Mouse (Mus musculus) forebrain, embryonic 11.5 days (tissue): ENCODE data around the gene Krtap1-4. TPM values are rescaled to one million over a fixed set of nuclear protein-coding genes. Genes with fewer than 3 reads are reported as not detected.

ENCODE experiments used
- ATAC-seq: fragments of 200-750 bp; cut with Nextera tagmentation; replicated peaks from 2 replicates; pipeline ENCODE4 v1.8.0; 2017; ENCODE audit warnings: moderate TSS enrichment; ENCODE audit not compliant: low FRiP score
- DNase-seq: peaks from one replicate; pipeline ENCODE4 v3.0.0-alpha.2; 2017; ENCODE audit warnings: low spot score
- H3K27ac ChIP-seq: fragments of 300-500 bp; sonication (generic); 2 replicates; pipeline ENCODE4 v1.5.1; 2014; ENCODE audit warnings: low read depth, low read length
- H3K27me3 ChIP-seq: fragments of 300-500 bp; sonication (generic); 2 replicates; pipeline ENCODE4 v1.6.1; 2014; ENCODE audit warnings: mild to moderate bottlenecking, low read length, mixed read lengths; ENCODE audit not compliant: control insufficient read depth, insufficient read depth
- H3K36me3 ChIP-seq: fragments of 300-500 bp; sonication (generic); 2 replicates; pipeline ENCODE4 v1.6.1; 2014; ENCODE audit warnings: mild to moderate bottlenecking, low read length, moderate library complexity, mixed read lengths; ENCODE audit not compliant: control insufficient read depth, insufficient read depth
- H3K4me1 ChIP-seq: fragments of 300-500 bp; sonication (generic); replicated peaks from 2 replicates; pipeline ENCODE4 v1.6.1; 2014; ENCODE audit warnings: low read length, mixed read lengths; ENCODE audit not compliant: control insufficient read depth, insufficient read depth
- H3K4me2 ChIP-seq: fragments of 300-500 bp; sonication (generic); 2 replicates; pipeline ENCODE4 v1.6.1; 2014; ENCODE audit warnings: low read depth, mild to moderate bottlenecking, low read length, moderate library complexity, mixed read lengths; ENCODE audit not compliant: severe bottlenecking
- H3K4me3 ChIP-seq: fragments of 300-500 bp; sonication (generic); 2 replicates; pipeline ENCODE4 v1.5.1; 2014; ENCODE audit warnings: low read depth, low read length
- H3K9ac ChIP-seq: fragments of 300-500 bp; sonication (generic); 2 replicates; pipeline ENCODE4 v1.6.1; 2014; ENCODE audit warnings: low read length
- H3K9me3 ChIP-seq: fragments of 300-500 bp; sonication (generic); 2 replicates; pipeline ENCODE4 v1.6.1; 2016; ENCODE audit warnings: low read length, mixed read lengths; ENCODE audit not compliant: control insufficient read depth
- WGBS: fragments of 180-500 bp; shearing (Covaris S2); extraction: QIAGEN DNeasy Blood & Tissue Kit; methylation state at CpG from one replicate; pipeline ENCODE4 v1.1.7; 2014; 5-methylcytosine and 5-hydroxymethylcytosine counted together
- polyA plus RNA-seq: library from polyadenylated mRNA; unstranded; fragments of >200 nt; fragmentation: Nextera tagmentation; extraction: Ambion mirVana; gene quantifications from 2 replicates; pipeline ENCODE4 v1.2.1, GENCODE M21; 2014

Krtap1-4 gene
- polyA plus RNA-seq, 1 experiment from 2014 or later: not detected

DNA sequence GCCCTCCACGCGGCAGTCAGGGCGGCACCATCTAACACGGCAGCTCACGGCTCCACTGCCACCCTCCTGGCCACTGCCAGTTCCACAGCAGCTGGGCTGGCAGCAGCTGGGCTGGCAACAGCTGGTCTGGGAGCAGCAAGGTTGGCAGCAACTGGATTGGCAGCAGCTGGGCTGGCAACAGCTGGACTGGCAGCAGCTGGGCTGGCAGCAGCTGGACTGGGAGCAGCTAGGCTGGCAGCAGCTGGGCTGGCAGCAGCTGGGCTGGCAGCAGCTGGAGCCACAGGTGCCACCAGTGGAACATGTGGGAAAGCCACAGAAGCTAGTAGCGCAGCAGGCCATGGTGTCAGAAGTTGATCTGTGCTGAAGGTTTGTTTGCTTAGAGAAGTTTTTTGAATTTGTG is 7.5 kb upstream of the Krtap1-4 start, which contains the start of gene Krtap1-3:
Gene Krtap1-3 (minus strand): TSS at position 359 of the 400 bp plus-strand sequence.
- H3K4me3 ChIP-seq: no peak within 1 kb of the TSS
- WGBS: 87% methylated on average over 6 of the region's 6 CpGs

DNA sequence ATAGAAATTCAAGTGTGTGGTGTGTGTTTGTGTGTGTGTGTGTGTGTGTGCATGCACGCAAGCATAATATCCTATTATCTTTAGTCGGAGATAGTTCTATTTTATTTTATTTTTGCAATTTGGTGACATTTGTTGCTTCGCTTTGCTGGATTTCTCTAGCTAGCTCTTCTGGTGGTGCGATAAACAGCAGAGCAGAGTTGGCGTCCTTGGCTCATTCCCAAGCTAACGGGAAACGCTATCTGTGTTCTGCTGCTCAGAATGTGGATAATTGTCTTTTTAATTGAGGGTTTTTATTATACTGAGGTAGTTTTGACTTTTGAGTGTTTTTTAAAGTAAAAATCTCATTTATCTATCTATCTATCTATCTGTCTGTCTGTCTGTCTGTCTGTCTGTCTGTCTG is 1.6 kb upstream of the Krtap1-4 start:
- Histone ChIP-seq H3K27me3 (no peaks in the 10 kb centered on the region), H3K4me1 (no peaks in the 10 kb centered on the region), H3K36me3 (no peaks in the 10 kb centered on the region), H3K9me3 (no peaks in the 10 kb centered on the region), H3K9ac (no peak overlapping the region), H3K4me3 (no peak overlapping the region), H3K4me2 (no peak overlapping the region), H3K27ac (no peak overlapping the region)
- ATAC-seq: no peak
- 95% methylated on average over 7 of the region's 7 CpGs for WGBS
- DNase-seq: no peak

More for the DNA sequence above, 7.5 kb upstream of the Krtap1-4 start, which contains the start of gene Krtap1-3:
- no peak within 1 kb of the TSS for H3K9ac ChIP-seq
- H3K4me1 ChIP-seq: no peaks in the 10 kb centered on the region
- H3K9me3 ChIP-seq: no peaks in the 10 kb centered on the region
- H3K36me3 ChIP-seq: no peaks in the 10 kb centered on the region
- no peak within 1 kb of the TSS for H3K27ac ChIP-seq
- DNase-seq (no peak), ATAC-seq (no peak)
- no peak within 1 kb of the TSS for H3K4me2 ChIP-seq
- H3K27me3 ChIP-seq: no peaks in the 10 kb centered on the region

DNA sequence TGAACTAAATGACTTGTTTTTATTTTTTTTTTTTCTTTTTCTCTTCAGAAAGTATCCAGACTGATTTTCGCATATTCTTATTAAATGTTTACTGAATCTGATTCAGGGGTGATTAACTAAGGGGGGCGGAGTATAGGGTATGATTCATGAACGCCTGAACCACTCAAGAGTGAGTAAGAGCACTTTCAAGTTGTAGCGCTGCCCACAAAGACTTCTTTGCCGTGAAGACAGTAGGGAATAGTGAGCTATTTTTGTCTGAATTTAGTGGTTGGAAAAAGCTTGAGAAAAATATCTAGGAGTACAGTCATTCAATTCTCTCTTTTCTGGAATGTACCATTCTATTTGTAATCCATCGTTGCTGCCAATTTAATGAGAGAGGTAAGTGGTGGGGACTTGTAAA is 1.9 kb downstream of the Krtap1-4 start:
- no peak for ATAC-seq
- no peak for DNase-seq
- H3K27me3 ChIP-seq: no peaks in the 10 kb centered on the region
- H3K36me3 ChIP-seq: no peaks in the 10 kb centered on the region
- H3K9me3 ChIP-seq: no peaks in the 10 kb centered on the region
- 87% methylated on average over 6 of the region's 6 CpGs for WGBS
- no peak overlapping the region for H3K4me2 ChIP-seq
- no peak overlapping the region for H3K27ac ChIP-seq
- no peak overlapping the region for H3K4me3 ChIP-seq
- no peak overlapping the region for H3K9ac ChIP-seq
- no peaks in the 10 kb centered on the region for H3K4me1 ChIP-seq

DNA sequence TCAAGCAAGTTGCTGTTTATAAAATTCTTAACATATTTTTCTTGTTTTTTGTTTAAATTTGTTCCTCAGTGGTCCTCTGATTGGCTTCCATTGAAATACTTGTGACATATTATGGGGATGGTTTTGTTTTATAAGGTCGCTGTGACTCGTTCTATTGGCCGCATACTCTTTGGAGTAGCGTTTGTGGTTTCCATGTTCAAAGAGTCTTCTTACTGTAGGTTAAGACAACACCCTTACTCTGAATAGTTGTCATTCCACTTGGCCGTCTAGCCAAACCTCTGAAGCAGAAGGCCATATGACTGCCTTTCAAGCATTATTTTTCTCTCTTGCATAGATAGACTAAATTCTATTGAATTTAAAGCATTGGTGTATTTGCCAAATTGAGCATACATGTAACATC is 2.4 kb downstream of the Krtap1-4 start:
- Histone ChIP-seq H3K36me3 (no peaks in the 10 kb centered on the region), H3K9ac (no peak overlapping the region), H3K27ac (no peak overlapping the region), H3K4me2 (no peak overlapping the region), H3K27me3 (no peaks in the 10 kb centered on the region), H3K4me1 (no peaks in the 10 kb centered on the region), H3K4me3 (no peak overlapping the region), H3K9me3 (no peaks in the 10 kb centered on the region)
- DNase-seq (no peak), ATAC-seq (no peak)
- WGBS: 93% methylated on average over 5 of the region's 5 CpGs

DNA sequence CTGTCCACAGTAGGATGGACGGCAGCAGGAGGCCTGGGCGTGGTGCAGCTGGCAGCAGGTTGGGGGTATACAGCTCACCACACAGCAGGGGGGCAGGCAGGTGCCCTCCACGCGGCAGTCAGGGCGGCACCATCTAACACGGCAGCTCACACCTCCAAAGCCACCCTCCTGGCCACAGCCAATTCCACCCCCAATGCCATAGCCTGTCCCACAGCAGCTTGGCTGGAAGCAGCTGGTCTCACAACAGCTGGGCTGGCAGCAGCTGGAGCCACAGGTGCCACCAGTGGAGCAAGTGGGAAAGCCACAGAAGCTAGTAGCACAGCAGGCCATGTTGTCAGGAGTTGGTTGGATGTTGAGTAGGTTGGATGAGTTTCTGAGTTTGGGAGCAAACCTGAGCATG is 2.8 kb downstream of the Krtap1-4 start, which contains the start of gene Krtap1-5:
Gene Krtap1-5 (minus strand): TSS at position 381 of the 400 bp plus-strand sequence.
- ATAC-seq (no peak), DNase-seq (no peak)
- WGBS: 85% methylated on average over 6 of the region's 6 CpGs
- Histone ChIP-seq H3K27ac (no peak within 1 kb of the TSS), H3K27me3 (no peaks in the 10 kb centered on the region), H3K36me3 (no peaks in the 10 kb centered on the region), H3K4me3 (no peak within 1 kb of the TSS), H3K4me2 (no peak within 1 kb of the TSS), H3K9ac (no peak within 1 kb of the TSS), H3K9me3 (no peaks in the 10 kb centered on the region), H3K4me1 (no peaks in the 10 kb centered on the region)

DNA sequence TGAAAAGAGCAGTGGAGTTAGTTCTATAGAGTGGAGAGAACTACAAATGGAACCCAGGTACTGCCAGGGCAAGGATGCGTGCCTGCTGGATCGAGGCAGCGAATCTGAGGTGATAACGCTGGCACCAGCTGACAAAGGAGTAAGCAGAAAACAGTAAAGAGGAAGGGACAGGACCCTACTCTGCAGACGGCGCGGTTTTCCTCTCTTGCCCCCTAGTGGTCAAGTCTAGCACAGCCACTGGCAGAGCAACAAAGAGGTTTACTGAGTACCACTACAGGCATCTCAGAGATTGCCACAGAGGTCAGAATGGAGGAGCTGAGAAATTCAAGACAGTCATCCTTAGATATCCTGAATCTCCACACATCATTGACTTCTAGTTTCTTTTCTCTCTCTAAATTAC is 9.3 kb downstream of the Krtap1-4 start:
- 6% methylated on average over 7 of the region's 7 CpGs for whole genome bisulfite sequencing

DNA sequence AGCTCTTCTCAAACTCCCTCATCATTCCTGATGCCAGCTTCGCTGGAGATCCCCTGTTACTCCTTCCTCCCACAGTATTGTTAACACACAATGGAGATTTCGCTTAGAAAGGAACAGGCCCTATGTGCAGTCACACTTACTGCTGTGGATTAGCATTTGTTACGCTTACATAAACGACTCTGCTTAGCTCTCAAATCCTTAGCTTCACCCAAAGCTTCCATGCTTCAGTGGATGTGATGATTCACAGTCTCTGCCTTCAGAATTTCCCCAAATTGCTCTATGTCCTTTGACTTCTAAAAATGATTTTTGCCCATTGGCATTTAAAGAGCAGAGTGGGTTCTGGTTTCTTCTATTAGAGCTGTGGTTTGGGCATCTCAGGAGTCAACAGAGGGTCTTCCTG is 10.3 kb downstream of the Krtap1-4 start:
- DNase-seq: no peak
- WGBS: 31% methylated on average over 4 of the region's 4 CpGs
- no peaks in the 10 kb centered on the region for H3K36me3 ChIP-seq
- H3K9ac ChIP-seq: no peak overlapping the region
- no peak overlapping the region for H3K4me2 ChIP-seq
- H3K27ac ChIP-seq: no peak overlapping the region
- no peaks in the 10 kb centered on the region for H3K9me3 ChIP-seq
- no peaks in the 10 kb centered on the region for H3K27me3 ChIP-seq
- H3K4me1 ChIP-seq: no peaks in the 10 kb centered on the region
- no peak overlapping the region for H3K4me3 ChIP-seq
- ATAC-seq: no peak

More for the DNA sequence above, 9.3 kb downstream of the Krtap1-4 start:
- Histone ChIP-seq H3K9me3 (no peaks in the 10 kb centered on the region), H3K4me3 (no peak overlapping the region), H3K27ac (no peak overlapping the region), H3K9ac (no peak overlapping the region), H3K4me1 (no peaks in the 10 kb centered on the region), H3K4me2 (0 out of 2 replicates have a peak overlapping the region, but pooled peaks have one; percentile 26), H3K36me3 (no peaks in the 10 kb centered on the region), H3K27me3 (no peaks in the 10 kb centered on the region)
- ATAC-seq: peak; percentile 76
- peak; percentile 91 for DNase-seq

DNA sequence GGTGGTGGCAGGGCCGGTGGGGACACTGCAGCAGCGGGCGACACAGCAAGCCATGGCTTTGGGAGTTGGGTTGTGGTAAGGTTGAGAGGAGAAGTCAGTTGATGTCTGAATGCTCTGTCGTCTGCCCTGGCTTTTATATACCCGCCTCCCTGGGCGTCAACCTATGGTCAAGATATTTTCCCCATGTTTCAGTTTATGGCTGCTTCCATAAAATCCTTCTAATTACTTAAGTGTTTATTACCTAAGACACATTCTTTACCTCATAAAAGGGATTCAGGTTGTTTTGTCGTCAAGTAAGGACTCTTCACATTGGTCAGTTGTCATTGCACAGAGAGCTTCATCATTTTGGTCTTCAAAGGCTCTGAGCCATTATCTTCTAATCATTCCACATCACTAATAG is 16.9 kb downstream of the Krtap1-4 start, which contains the start of gene Krtap3-1:
Gene Krtap3-1 (minus strand): TSS at position 101 of the 400 bp plus-strand sequence.
- no peak for DNase-seq
- H3K4me3 ChIP-seq: no peak within 1 kb of the TSS
- no peak for ATAC-seq
- no peak within 1 kb of the TSS for H3K9ac ChIP-seq
- no peaks in the 10 kb centered on the region for H3K4me1 ChIP-seq
- H3K36me3 ChIP-seq: no peaks in the 10 kb centered on the region
- H3K27me3 ChIP-seq: no peaks in the 10 kb centered on the region
- no peak within 1 kb of the TSS for H3K27ac ChIP-seq
- no peaks in the 10 kb centered on the region for H3K9me3 ChIP-seq
- H3K4me2 ChIP-seq: no peak within 1 kb of the TSS
- 94% methylated on average over 7 of the region's 7 CpGs for WGBS

DNA sequence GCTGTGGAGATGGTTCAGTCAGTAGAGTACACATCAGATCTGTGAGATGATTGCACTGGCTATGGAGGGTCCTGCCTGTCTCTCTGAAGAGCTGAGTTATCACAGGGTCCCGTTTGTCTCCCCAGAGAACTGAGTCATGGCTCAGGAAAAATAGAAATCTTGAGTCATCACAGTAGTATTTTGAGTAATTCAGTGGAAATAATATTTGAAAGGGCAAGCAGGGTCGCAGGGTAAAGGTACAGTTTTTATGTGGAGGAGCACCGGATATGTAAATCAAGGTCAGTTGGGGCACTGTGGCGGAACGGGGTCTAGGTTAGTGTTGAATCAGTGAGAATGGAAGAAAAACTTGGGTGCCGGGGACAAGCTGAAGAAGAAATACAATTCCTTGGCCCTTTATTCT is 20.9 kb downstream of the Krtap1-4 start:
- 85% methylated on average over 6 of the region's 6 CpGs for whole genome bisulfite sequencing

More for the DNA sequence above, 20.9 kb downstream of the Krtap1-4 start:
- no peak overlapping the region for H3K4me3 ChIP-seq
- H3K36me3 ChIP-seq: no peaks in the 10 kb centered on the region
- H3K27me3 ChIP-seq: no peaks in the 10 kb centered on the region
- no peak overlapping the region for H3K9ac ChIP-seq
- DNase-seq: no peak
- ATAC-seq: no peak
- no peaks in the 10 kb centered on the region for H3K9me3 ChIP-seq
- H3K4me2 ChIP-seq: no peak overlapping the region
- H3K27ac ChIP-seq: no peak overlapping the region
- H3K4me1 ChIP-seq: no peaks in the 10 kb centered on the region
